Mouse (Mus musculus): Measurements from ENCODE around the gene Olfr1369-ps1. TPM values are rescaled to one million over a fixed set of nuclear protein-coding genes. Genes with fewer than 3 reads are reported as not detected.

Gene Olfr1369-ps1
- total and polyA plus RNA-seq, 3 experiments, result 0.13 TPM; not detected in 2

GRCm38 (mm10) chr13:21074847-21075246, 36.4 kb upstream of the Olfr1369-ps1 start, which contains the start of gene Olfr1370:
Gene Olfr1370 (minus strand): TSS chr13:21074947.
- no peak within 1 kb of the TSS for H3K9ac ChIP-seq (ENCODE audit: insufficient read depth, low read depth)
- no peaks in the 10 kb centered on the region for H3K36me3 ChIP-seq (replicated peaks in 1 of 2; ENCODE audit: control insufficient read depth in 1 of 2, insufficient read depth in 1 of 2, low read length in 1 of 2)
- H3K27me3 ChIP-seq (replicated peaks), result no peaks in the 10 kb centered on the region
- no peaks in the 10 kb centered on the region for H3K79me2 ChIP-seq (replicated peaks; ENCODE audit: control insufficient read depth, extremely low read depth, insufficient read depth, poor library complexity, severe bottlenecking)
- in situ Hi-C loops (cut with MboI; ENCODE audit: low pct_ligation_motif_present, low pct_unique_long_range_greater_than_20kb, low sequenced_read_pairs) (no loop called here), dilution Hi-C loops (cut with MboI; ENCODE audit: extremely low pct_ligation_motif_present, extremely low pct_unique_long_range_greater_than_20kb, low sequenced_read_pairs) (no loop called here)
- H3K4me1 ChIP-seq (ENCODE audit: control insufficient read depth in 1 of 2, insufficient read depth in 2 of 2), result no peaks in the 10 kb centered on the region
- no peak within 1 kb of the TSS for H3K27ac ChIP-seq (ENCODE audit: insufficient read depth, low read depth)
- no peak within 1 kb of the TSS for H3K4me3 ChIP-seq (replicated peaks in 1 of 3; ENCODE audit: low read depth in 2 of 3, low read length in 2 of 3, poor library complexity in 1 of 3)
- no peak within 1 kb of the TSS for H3K4me2 ChIP-seq (ENCODE audit: insufficient read depth, low read depth, poor library complexity, severe bottlenecking)
- H3K9me3 ChIP-seq (replicated peaks; ENCODE audit: low read length), result no peaks in the 10 kb centered on the region
- DNase-seq (ENCODE audit: extremely low read depth), result no peak
- TF ChIP-seq MYC (IDR thresholded peaks at IDR 0.05; ENCODE audit: low read depth, low read length) (no peak), MAX (IDR thresholded peaks at IDR 0.05; ENCODE audit: low read length) (no peak), MAZ (IDR thresholded peaks at IDR 0.05; ENCODE audit: low read depth, low read length) (no peak), TBP (conservative IDR thresholded peaks at IDR 0.05; ENCODE audit: low read depth, low read length) (no peak), CTCF (conservative IDR thresholded peaks at IDR 0.05 in 1 of 2, IDR thresholded peaks at IDR 0.05 in 1 of 2; ENCODE audit: low read depth in 2 of 2, low read length in 2 of 2) (no peak), ZMIZ1 (IDR thresholded peaks at IDR 0.05; ENCODE audit: low read depth, low read length) (no peak), CHD2 (IDR thresholded peaks at IDR 0.05; ENCODE audit: low read length) (no peak), KAT2A (IDR thresholded peaks at IDR 0.05; ENCODE audit: insufficient replicate concordance, low read length) (no peak), SIN3A (IDR thresholded peaks at IDR 0.05; ENCODE audit: low read length) (no peak), ZC3H11A (IDR thresholded peaks at IDR 0.05; ENCODE audit: low read depth, low read length) (no peak), ZNF384 (IDR thresholded peaks at IDR 0.05; ENCODE audit: low read depth, low read length) (no peak), UBTF (IDR thresholded peaks at IDR 0.05; ENCODE audit: low read depth, low read length) (no peak), NELFE (IDR thresholded peaks at IDR 0.05; ENCODE audit: low read depth, low read length) (no peak), ETS1 (conservative IDR thresholded peaks at IDR 0.05; ENCODE audit: low read depth, low read length) (no peak), IRF4 (IDR thresholded peaks at IDR 0.05; ENCODE audit: low read depth, low read length) (no peak), POLR2AphosphoS2 (IDR thresholded peaks at IDR 0.05; ENCODE audit: low read depth, low read length) (no peak), CHD1 (IDR thresholded peaks at IDR 0.05; ENCODE audit: low read depth, low read length) (no peak), HCFC1 (IDR thresholded peaks at IDR 0.05; ENCODE audit: low read depth, low read length) (no peak), SMC3 (IDR thresholded peaks at IDR 0.05; ENCODE audit: low read depth, low read length) (no peak), USF2 (conservative IDR thresholded peaks at IDR 0.05; ENCODE audit: low read depth, low read length) (no peak)

GRCm38 (mm10) chr13:21082686-21083085, 28.6 kb upstream of the Olfr1369-ps1 start:
- no peaks in the 10 kb centered on the region for H3K27me3 ChIP-seq (replicated peaks)
- H3K36me3 ChIP-seq (replicated peaks in 1 of 2; ENCODE audit: control insufficient read depth in 1 of 2, insufficient read depth in 1 of 2, low read length in 1 of 2), result no peaks in the 10 kb centered on the region
- H3K9ac ChIP-seq (ENCODE audit: insufficient read depth, low read depth), result no peak overlapping the region
- TF ChIP-seq NRF1 (IDR thresholded peaks at IDR 0.05; ENCODE audit: low read depth, low read length) (no peak), ZKSCAN1 (IDR thresholded peaks at IDR 0.05; ENCODE audit: borderline replicate concordance, low read depth, low read length) (no peak), MEF2A (IDR thresholded peaks at IDR 0.05; ENCODE audit: borderline replicate concordance, low read depth, low read length) (no peak)
- no peaks in the 10 kb centered on the region for H3K9me3 ChIP-seq (replicated peaks; ENCODE audit: low read length)
- no peaks in the 10 kb centered on the region for H3K4me1 ChIP-seq (ENCODE audit: control insufficient read depth in 1 of 2, insufficient read depth in 2 of 2)
- H3K4me2 ChIP-seq (ENCODE audit: insufficient read depth, low read depth, poor library complexity, severe bottlenecking), result no peak overlapping the region
- DNase-seq (ENCODE audit: extremely low read depth), result no peak
- H3K27ac ChIP-seq (ENCODE audit: insufficient read depth, low read depth), result no peak overlapping the region
- no peaks in the 10 kb centered on the region for H3K79me2 ChIP-seq (replicated peaks; ENCODE audit: control insufficient read depth, extremely low read depth, insufficient read depth, poor library complexity, severe bottlenecking)
- dilution Hi-C loops (cut with MboI; ENCODE audit: extremely low pct_ligation_motif_present, extremely low pct_unique_long_range_greater_than_20kb, low sequenced_read_pairs), result no loop called here
- H3K4me3 ChIP-seq (replicated peaks in 1 of 3; ENCODE audit: low read depth in 2 of 3, low read length in 2 of 3, poor library complexity in 1 of 3), result no peak overlapping the region
- in situ Hi-C loops (cut with MboI; ENCODE audit: low pct_ligation_motif_present, low pct_unique_long_range_greater_than_20kb, low sequenced_read_pairs), result no loop called here
